Mouse (Mus musculus) heart, embryonic 14.5 days (tissue): ENCODE measurements around the gene Exoc4. TPM values are rescaled to one million over a fixed set of nuclear protein-coding genes. Genes with fewer than 3 reads are reported as not detected.

Source experiments
- ATAC-seq: fragments of 200-750 bp; cut with Nextera tagmentation; 2 replicates; pipeline ENCODE4 v1.8.0; 2017; ENCODE audit warnings: low read depth, moderate TSS enrichment; ENCODE audit not compliant: insufficient number of reproducible peaks, insufficient read depth, low FRiP score
- H3K27ac ChIP-seq, 2 experiments: fragments of 200-500 bp in 1 of 2; fragments of 300-500 bp in 1 of 2; sonication (generic) in 1 of 2; replicated peaks in 1 of 2; 2 replicates each; pipeline ENCODE4 v1.5.1; 2012 to 2014; ENCODE audit warnings: low read depth in 2 of 2, low read length in 2 of 2, control low read depth in 1 of 2, mild to moderate bottlenecking in 1 of 2, mixed read lengths in 1 of 2; ENCODE audit not compliant: control insufficient read depth in 1 of 2, insufficient read depth in 1 of 2
- H3K27me3 ChIP-seq: fragments of 300-500 bp; sonication (generic); 2 replicates; pipeline ENCODE4 v1.6.1; 2014; ENCODE audit warnings: mild to moderate bottlenecking, low read length, control low read depth; ENCODE audit not compliant: control insufficient read depth, insufficient read depth
- H3K36me3 ChIP-seq: fragments of 300-500 bp; sonication (generic); 2 replicates; pipeline ENCODE4 v1.6.1; 2014; ENCODE audit warnings: mild to moderate bottlenecking, control low read depth, low read length, mixed read lengths; ENCODE audit not compliant: control insufficient read depth, insufficient read depth
- H3K4me1 ChIP-seq, 2 experiments: fragments of 200-500 bp in 1 of 2; fragments of 300-500 bp in 1 of 2; sonication (generic) in 1 of 2; 2 replicates each; pipeline ENCODE4 v1.6.1; 2012 to 2014; ENCODE audit warnings: low read length in 2 of 2, control low read depth in 1 of 2, mixed read lengths in 1 of 2; ENCODE audit not compliant: control insufficient read depth in 2 of 2, insufficient read depth in 2 of 2
- H3K4me2 ChIP-seq: fragments of 300-500 bp; sonication (generic); 2 replicates; pipeline ENCODE4 v1.6.1; 2014; ENCODE audit warnings: mild to moderate bottlenecking, low read length
- H3K4me3 ChIP-seq, 2 experiments: fragments of 200-500 bp in 1 of 2; fragments of 300-500 bp in 1 of 2; sonication (generic) in 1 of 2; 2 replicates each; pipeline ENCODE4 v1.5.1; 2012 to 2014; ENCODE audit warnings: low read length in 2 of 2, mild to moderate bottlenecking in 2 of 2, control low read depth in 1 of 2, low read depth in 1 of 2, moderate library complexity in 1 of 2; ENCODE audit not compliant: control insufficient read depth in 1 of 2, insufficient read depth in 1 of 2
- H3K9ac ChIP-seq: fragments of 300-500 bp; sonication (generic); 2 replicates; pipeline ENCODE4 v1.6.1; 2014; ENCODE audit warnings: mild to moderate bottlenecking, low read length
- H3K9me3 ChIP-seq: fragments of 300-500 bp; sonication (generic); 2 replicates; pipeline ENCODE4 v1.6.1; 2016; ENCODE audit warnings: low read length, control low read depth; ENCODE audit not compliant: control insufficient read depth
- WGBS: fragments of 180-500 bp; shearing (Covaris S2); extraction: QIAGEN DNeasy Blood & Tissue Kit; methylation state at CpG from one replicate; pipeline ENCODE4 v1.1.7; 2014; 5-methylcytosine and 5-hydroxymethylcytosine counted together
- polyA plus RNA-seq: library from polyadenylated mRNA; unstranded; fragments of >200 nt; fragmentation: Nextera tagmentation; extraction: Ambion mirVana; gene quantifications from 2 replicates; pipeline ENCODE4 v1.2.1, GENCODE M21; 2014

The Exoc4 gene
- polyA plus RNA-seq, 1 experiment from 2014 or later = 26.0 TPM

DNA sequence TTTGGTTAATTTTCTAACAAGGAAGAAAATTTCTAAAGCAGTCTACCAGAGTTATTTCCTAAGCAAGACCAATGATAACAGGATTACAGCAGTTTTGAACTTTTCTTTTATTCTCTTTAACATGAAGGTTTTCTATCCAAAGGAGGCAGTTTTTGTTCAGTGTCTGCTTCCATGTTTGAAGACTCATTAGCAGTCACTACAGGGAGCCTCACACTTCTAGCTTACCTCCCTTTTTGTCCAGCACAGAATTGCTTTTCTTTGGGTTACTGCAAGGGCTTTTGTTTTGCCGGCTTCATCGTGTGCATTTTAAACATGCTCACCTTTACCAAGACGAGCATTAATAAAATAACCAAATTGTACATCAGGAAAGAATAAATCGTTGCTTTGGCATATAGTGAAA, 460.0 kb downstream of the Exoc4 start:
- no peak for ATAC-seq
- Histone ChIP-seq H3K9me3 (no peaks in the 10 kb centered on the region), H3K4me3 (no peak overlapping the region), H3K27ac (no peak overlapping the region), H3K36me3 (no peaks in the 10 kb centered on the region), H3K4me2 (no peak overlapping the region), H3K9ac (no peak overlapping the region), H3K4me1 (no peaks in the 10 kb centered on the region), H3K27me3 (no peaks in the 10 kb centered on the region)
- 81% methylated on average over 4 of the region's 4 CpGs for WGBS

DNA sequence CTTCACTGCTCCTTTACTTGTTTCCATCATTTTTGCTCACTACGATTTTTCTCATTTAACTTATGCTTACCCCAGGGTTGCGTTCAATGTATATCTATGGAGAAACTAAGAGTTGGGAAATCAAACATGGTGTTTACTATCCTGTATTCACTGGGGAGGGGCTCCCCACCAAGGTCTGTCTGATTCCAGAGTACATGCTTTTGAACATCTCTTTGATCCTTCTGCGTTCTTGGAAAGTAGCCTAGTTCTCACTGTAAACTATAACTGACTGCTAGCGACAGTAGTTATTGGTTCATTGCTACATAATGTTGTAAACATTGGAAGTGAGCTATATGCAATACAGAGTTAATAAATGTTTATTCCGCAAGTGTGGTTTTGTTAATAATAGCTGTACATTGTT, 460.5 kb downstream of the Exoc4 start:
- H3K27me3 ChIP-seq = no peaks in the 10 kb centered on the region
- H3K4me3 ChIP-seq = no peak overlapping the region
- 91% methylated on average over 5 of the region's 5 CpGs for WGBS
- ATAC-seq = no peak
- H3K4me1 ChIP-seq = no peaks in the 10 kb centered on the region
- H3K9ac ChIP-seq = no peak overlapping the region
- H3K4me2 ChIP-seq = no peak overlapping the region
- H3K36me3 ChIP-seq = no peaks in the 10 kb centered on the region
- no peak overlapping the region for H3K27ac ChIP-seq
- H3K9me3 ChIP-seq = no peaks in the 10 kb centered on the region

DNA sequence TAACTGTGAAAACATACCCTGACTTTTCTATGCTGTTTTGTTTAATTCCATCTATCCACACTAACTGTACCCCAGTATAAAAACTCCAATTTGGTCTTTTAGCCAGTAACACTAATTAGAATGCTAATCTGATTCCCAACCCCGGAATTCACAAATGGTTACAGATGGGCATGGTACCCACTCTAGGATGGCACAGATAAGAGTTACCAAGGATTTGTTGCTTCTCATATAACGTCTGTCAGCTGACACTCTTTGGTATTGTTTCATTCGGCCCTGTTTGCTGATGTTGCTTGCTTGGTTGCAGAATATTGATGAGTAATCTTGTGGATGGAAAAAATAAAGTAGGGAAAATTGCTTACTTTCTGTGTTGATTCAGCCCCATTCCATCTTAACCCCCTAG, 462.9 kb downstream of the Exoc4 start:
- no peak overlapping the region for H3K4me3 ChIP-seq
- no peaks in the 10 kb centered on the region for H3K9me3 ChIP-seq
- no peak overlapping the region for H3K9ac ChIP-seq
- 72% methylated on average over 3 of the region's 3 CpGs for WGBS
- no peaks in the 10 kb centered on the region for H3K4me1 ChIP-seq
- H3K4me2 ChIP-seq = no peak overlapping the region
- H3K36me3 ChIP-seq = no peaks in the 10 kb centered on the region
- H3K27ac ChIP-seq = no peak overlapping the region
- no peaks in the 10 kb centered on the region for H3K27me3 ChIP-seq
- ATAC-seq = no peak

DNA sequence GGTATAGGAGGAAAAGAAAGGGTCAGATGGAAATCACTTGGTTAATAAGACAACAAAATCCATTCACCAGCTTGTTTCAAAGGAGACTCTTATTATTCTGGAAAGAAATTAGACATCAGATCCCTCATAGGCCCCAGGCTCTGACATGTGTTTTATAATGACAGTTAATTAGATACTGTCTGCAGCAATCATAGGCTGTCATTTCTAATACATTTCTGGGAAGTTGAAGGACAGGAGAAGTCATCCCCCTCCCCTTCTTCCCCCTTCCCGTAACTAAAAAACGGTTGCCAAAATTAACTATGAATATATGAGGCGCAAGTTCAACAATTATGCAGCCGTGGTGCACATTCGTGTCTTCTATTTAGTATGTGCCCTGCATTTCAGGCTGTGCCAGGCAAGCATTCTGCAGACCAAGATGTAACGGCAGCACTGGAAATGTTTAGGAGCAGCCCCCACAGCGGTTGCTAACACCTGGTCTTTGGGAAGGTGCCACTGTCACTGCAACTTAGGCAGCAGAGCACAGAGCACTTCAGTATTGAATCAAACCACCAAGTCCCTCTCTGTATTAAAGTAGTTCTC, 463.7 kb downstream of the Exoc4 start:
- Histone ChIP-seq H3K36me3 (no peaks in the 10 kb centered on the region), H3K4me1 (no peaks in the 10 kb centered on the region), H3K9me3 (no peaks in the 10 kb centered on the region), H3K4me2 (no peak overlapping the region), H3K27me3 (no peaks in the 10 kb centered on the region), H3K9ac (no peak overlapping the region), H3K27ac (no peak overlapping the region), H3K4me3 (no peak overlapping the region)
- ATAC-seq = no peak
- WGBS = 85% methylated on average over 7 of the region's 7 CpGs

GRCm38 (mm10) chr6:33716254-33716965, 467.5 kb downstream of the Exoc4 start:
- no peak overlapping the region for H3K27ac ChIP-seq
- no peak overlapping the region for H3K4me3 ChIP-seq
- ATAC-seq = no peak
- H3K4me2 ChIP-seq = no peak overlapping the region
- H3K4me1 ChIP-seq = peaks cover 0 to 5% of the 10 kb centered on the region in 2 experiments; a peak in 2 of 4 replicates
- no peaks in the 10 kb centered on the region for H3K27me3 ChIP-seq
- no peaks in the 10 kb centered on the region for H3K36me3 ChIP-seq
- H3K9me3 ChIP-seq = no peaks in the 10 kb centered on the region
- H3K9ac ChIP-seq = no peak overlapping the region
- 84% methylated on average over 6 of the region's 6 CpGs for WGBS

DNA sequence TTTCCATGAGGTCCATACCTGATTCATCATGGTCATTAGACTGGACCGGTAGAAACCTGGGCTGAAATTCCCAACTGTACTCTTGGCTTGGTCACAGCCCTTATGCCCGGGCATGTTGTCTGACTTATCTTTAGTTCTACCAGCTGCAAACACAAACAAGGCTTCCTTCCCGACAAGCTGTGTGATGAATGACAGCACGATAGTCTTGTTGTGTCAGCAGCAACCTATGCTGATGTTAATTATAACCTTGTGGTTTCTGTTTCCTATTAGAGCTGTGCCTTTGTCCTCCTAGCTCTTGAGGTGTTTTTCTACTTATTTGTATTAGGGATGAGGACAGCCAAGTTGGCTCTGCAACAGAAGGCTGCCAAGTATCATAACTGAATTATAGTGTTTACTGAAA, 472.3 kb downstream of the Exoc4 start:
- Histone ChIP-seq H3K27me3 (no peaks in the 10 kb centered on the region), H3K27ac (no peak overlapping the region; a peak in 1 of 4 replicates), H3K4me3 (no peak overlapping the region), H3K36me3 (no peaks in the 10 kb centered on the region), H3K4me2 (no peak overlapping the region), H3K9ac (no peak overlapping the region), H3K4me1 (peaks cover 0 to 8% of the 10 kb centered on the region in 2 experiments; a peak in 2 of 4 replicates), H3K9me3 (no peaks in the 10 kb centered on the region)
- no peak for ATAC-seq
- 25% methylated on average over 4 of the region's 4 CpGs for WGBS

DNA sequence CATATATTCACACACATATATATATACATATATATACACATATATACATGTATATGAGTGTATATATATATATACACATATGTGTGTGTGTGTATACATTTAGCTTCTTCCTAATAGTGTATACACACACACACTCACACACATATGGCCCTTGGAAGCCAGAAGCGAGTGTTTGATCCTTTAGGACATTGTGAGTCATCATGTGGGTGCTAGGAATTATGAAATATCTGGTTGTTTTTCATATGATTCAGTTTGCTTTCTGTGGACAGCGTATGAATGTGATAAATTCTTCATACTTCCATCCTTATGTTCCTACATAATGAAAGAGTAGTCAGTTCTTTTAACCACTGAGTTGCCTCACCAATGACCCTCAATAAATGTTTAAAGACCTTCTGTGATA, 473.9 kb downstream of the Exoc4 start:
- no peak overlapping the region for H3K4me3 ChIP-seq
- H3K27me3 ChIP-seq = no peaks in the 10 kb centered on the region
- 93% methylated on average over 2 of the region's 2 CpGs for WGBS
- H3K4me2 ChIP-seq = no peak overlapping the region
- H3K27ac ChIP-seq = no peak overlapping the region
- H3K4me1 ChIP-seq = peaks cover 0 to 8% of the 10 kb centered on the region in 2 experiments; a peak in 2 of 4 replicates
- no peak for ATAC-seq
- no peak overlapping the region for H3K9ac ChIP-seq
- H3K9me3 ChIP-seq = no peaks in the 10 kb centered on the region
- no peaks in the 10 kb centered on the region for H3K36me3 ChIP-seq

- no peak for ATAC-seq
- WGBS = 77% methylated on average over 3 of the region's 3 CpGs
- Histone ChIP-seq H3K4me2 (no peak overlapping the region), H3K9ac (no peak overlapping the region), H3K4me3 (no peak overlapping the region), H3K36me3 (no peaks in the 10 kb centered on the region), H3K4me1 (peaks cover 0 to 8% of the 10 kb centered on the region in 2 experiments; a peak in 2 of 4 replicates), H3K9me3 (no peaks in the 10 kb centered on the region), H3K27me3 (no peaks in the 10 kb centered on the region), H3K27ac (no peak overlapping the region)
Observed at GRCm38 (mm10) chr6:33724596-33724995, 475.7 kb downstream of the Exoc4 start.
